Mouse (Mus musculus) kidney, postnatal 0 days (tissue): Measurements from ENCODE around the gene Dusp27. TPM values are rescaled to one million over a fixed set of nuclear protein-coding genes. Genes with fewer than 3 reads are reported as not detected.

Experiments
- ATAC-seq: fragments of 200-750 bp; cut with Nextera tagmentation; replicated peaks from 2 replicates; pipeline ENCODE4 v1.8.0; 2017; ENCODE audit warnings: low read depth, moderate number of reproducible peaks, moderate TSS enrichment, moderate library complexity; ENCODE audit not compliant: low FRiP score
- DNase-seq: peaks from one replicate; pipeline ENCODE4 v3.0.0-alpha.2; 2016; ENCODE audit warnings: low spot score
- H3K27ac ChIP-seq: fragments of 300-500 bp; sonication (generic); 2 replicates; pipeline ENCODE4 v1.5.1; 2014; ENCODE audit warnings: mild to moderate bottlenecking
- H3K27me3 ChIP-seq: fragments of 300-500 bp; sonication (generic); 2 replicates; pipeline ENCODE4 v1.6.1; 2014; ENCODE audit warnings: low read length, mixed read lengths; ENCODE audit not compliant: insufficient read depth
- H3K36me3 ChIP-seq: fragments of 300-500 bp; sonication (generic); 2 replicates; pipeline ENCODE4 v1.6.1; 2014; ENCODE audit warnings: low read length, mixed read lengths; ENCODE audit not compliant: insufficient read depth
- H3K4me1 ChIP-seq: fragments of 300-500 bp; sonication (generic); replicated peaks from 2 replicates; pipeline ENCODE4 v1.6.1; 2014; ENCODE audit warnings: antibody characterized with exemption, low read length, mixed read lengths; ENCODE audit not compliant: insufficient read depth
- H3K4me2 ChIP-seq: fragments of 300-500 bp; sonication (generic); 2 replicates; pipeline ENCODE4 v1.6.1; 2014; ENCODE audit warnings: mild to moderate bottlenecking, low read length, moderate library complexity, mixed read lengths
- H3K4me3 ChIP-seq: fragments of 300-500 bp; sonication (generic); replicated peaks from 2 replicates; pipeline ENCODE4 v1.5.1; 2014; ENCODE audit warnings: low read depth, low read length
- H3K9ac ChIP-seq: fragments of 300-500 bp; sonication (generic); 2 replicates; pipeline ENCODE4 v1.6.1; 2014; ENCODE audit warnings: low read depth, low read length
- H3K9me3 ChIP-seq: fragments of 300-500 bp; sonication (generic); replicated peaks from 2 replicates; pipeline ENCODE4 v1.6.1; 2016; ENCODE audit warnings: low read length, inconsistent platforms, mixed read lengths
- CTCF ChIP-seq: IDR thresholded peaks from 2 replicates; pipeline ENCODE4 v1.5.1; 2016; ENCODE audit warnings: antibody characterized with exemption, low read depth, mild to moderate bottlenecking, moderate library complexity
- WGBS: fragments of 180-500 bp; shearing (Covaris S2); extraction: QIAGEN DNeasy Blood & Tissue Kit; methylation state at CpG from one replicate; pipeline ENCODE4 v1.1.7; 2014; 5-methylcytosine and 5-hydroxymethylcytosine counted together
- polyA plus RNA-seq: library from polyadenylated mRNA; unstranded; fragments of >200 nt; fragmentation: Nextera tagmentation; extraction: Ambion mirVana; gene quantifications from 2 replicates; pipeline ENCODE4 v1.2.1, GENCODE M21; 2015

Gene Dusp27
- polyA plus RNA-seq, 1 experiment from 2014 or later, result 0.12 TPM

DNA sequence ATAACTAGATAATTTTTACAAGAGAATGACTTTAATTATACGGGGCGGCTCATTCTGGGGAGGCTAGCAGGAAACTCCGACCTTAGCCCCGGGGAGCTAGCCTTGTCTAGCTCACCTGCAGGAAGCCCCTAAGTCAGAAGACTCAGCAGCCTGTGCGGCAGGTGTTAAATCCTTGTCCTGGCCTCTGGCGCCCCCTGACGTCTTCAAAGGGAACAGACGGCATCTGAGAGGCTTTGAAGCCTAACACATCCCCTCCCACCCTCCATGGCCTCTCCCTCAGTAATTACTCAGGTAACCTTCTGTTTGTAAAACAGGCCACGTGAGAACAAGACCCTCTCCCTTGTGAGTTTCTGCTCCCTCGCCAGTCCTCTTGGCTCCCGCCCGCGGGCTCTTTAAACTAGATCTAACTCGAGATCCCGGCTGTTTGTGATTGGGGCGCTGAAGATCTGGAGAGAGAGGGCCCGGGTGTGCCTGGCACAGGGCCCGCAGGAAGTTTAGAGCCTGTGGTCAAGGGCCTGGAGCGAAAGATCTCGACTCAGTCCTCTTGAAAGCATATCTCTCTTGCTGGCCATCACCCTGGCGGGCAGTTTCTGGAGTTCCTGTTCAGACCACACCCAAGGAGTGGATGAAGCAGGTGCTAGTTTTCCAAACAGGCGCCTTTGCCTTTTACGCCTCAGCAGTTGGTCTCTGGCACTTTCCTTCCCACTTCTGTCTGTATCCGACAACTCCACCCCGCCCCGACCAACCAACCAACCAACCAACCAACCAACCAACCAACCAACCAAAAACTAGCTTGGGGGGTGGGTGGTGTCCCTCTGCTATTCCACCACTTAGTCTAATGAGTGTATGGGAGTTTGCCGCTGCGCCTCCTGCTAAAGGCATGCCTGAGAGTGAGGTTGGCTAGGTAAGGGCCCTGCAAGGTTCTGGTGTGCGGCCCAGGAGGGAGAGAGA lies 26.7 kb upstream of the Dusp27 start:
- peak; percentile 55 for ATAC-seq
- 12% methylated on average over 29 of the region's 29 CpGs for WGBS
- peak; percentile 87 for DNase-seq

DNA sequence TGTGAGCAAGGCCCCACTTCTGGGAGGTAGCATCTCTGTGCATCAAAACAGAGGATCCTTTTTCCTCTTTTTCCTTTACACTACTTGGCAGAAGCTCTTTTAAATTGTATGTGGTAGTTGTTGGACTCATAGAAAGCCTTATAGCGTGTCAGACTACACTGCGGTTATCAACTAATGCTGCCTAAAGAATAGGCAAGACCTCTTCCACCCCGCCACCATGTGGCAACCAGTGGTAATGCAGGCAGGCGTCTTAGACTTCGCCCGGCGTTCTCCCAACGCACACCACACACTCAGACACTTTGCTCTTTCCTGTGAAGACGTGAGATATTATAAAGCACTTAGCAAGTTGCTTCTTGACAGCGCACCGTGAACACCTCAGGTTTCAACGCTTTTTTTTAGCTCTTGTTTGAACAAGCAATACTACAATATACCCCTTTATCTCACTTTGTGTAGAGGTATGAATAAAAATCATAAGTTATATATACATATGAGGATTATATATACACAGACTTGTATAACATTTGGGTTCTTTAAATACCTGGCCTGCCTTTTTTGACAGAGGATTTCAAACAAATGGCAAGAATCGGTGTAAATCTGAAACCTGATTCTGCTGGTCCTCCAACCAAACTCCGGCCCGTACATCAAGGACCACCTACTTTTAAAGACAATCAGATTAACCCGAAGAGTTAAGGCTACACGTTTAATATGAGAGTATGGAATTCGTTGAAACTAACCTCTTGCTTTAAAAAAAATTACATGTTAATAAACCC lies 25.8 kb upstream of the Dusp27 start:
- no peaks in the 10 kb centered on the region for H3K27me3 ChIP-seq
- TF ChIP-seq CTCF, result peak; percentile 96
- no peaks in the 10 kb centered on the region for H3K9me3 ChIP-seq
- H3K4me2 ChIP-seq, result peak overlapping the region; percentile 45
- H3K4me1 ChIP-seq, result no peaks in the 10 kb centered on the region
- ATAC-seq (no peak; the same call in 1 of the 2 replicates), DNase-seq (peak; percentile 92)
- no peak overlapping the region for H3K9ac ChIP-seq
- H3K27ac ChIP-seq, result no peak overlapping the region
- no peaks in the 10 kb centered on the region for H3K36me3 ChIP-seq
- WGBS, result 10% methylated on average over 18 of the region's 18 CpGs
- no peak overlapping the region for H3K4me3 ChIP-seq

More for the DNA sequence above, 26.7 kb upstream of the Dusp27 start:
- H3K4me2 ChIP-seq, result peak overlapping the region; percentile 45
- no peaks in the 10 kb centered on the region for H3K36me3 ChIP-seq
- H3K27me3 ChIP-seq, result no peaks in the 10 kb centered on the region
- H3K4me3 ChIP-seq, result no peak overlapping the region
- no peaks in the 10 kb centered on the region for H3K9me3 ChIP-seq
- TF ChIP-seq CTCF, result peak; percentile 91
- H3K9ac ChIP-seq, result no peak overlapping the region
- no peaks in the 10 kb centered on the region for H3K4me1 ChIP-seq
- H3K27ac ChIP-seq, result no peak overlapping the region

DNA sequence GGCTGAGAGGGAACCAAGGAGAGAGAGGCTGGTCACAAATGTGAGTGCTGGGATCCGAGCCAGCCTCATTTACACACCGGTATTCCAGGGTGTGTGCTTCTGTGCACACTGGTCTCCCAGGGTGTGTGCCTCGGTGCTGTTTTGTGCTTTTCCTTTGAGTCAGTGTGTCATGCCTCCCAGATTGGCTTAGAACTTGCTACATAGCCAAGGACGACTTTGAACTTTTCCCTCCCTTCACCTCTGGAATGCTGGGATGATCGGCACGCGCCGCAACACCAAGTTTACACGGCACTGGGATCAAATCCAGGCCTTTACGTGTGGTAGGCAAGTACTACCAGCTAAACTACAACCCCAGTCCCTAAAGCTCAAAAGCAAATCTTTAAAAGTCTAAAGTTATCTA lies 24.3 kb upstream of the Dusp27 start:
- H3K27ac ChIP-seq, result no peak overlapping the region
- no peak overlapping the region for H3K4me2 ChIP-seq
- ATAC-seq, result no peak
- no peak overlapping the region for H3K9ac ChIP-seq
- no peaks in the 10 kb centered on the region for H3K36me3 ChIP-seq
- 88% methylated on average over 10 of the region's 10 CpGs for WGBS
- H3K9me3 ChIP-seq, result no peaks in the 10 kb centered on the region
- H3K4me1 ChIP-seq, result no peaks in the 10 kb centered on the region
- no peak for TF ChIP-seq CTCF
- H3K4me3 ChIP-seq, result no peak overlapping the region
- no peak for DNase-seq
- no peaks in the 10 kb centered on the region for H3K27me3 ChIP-seq

DNA sequence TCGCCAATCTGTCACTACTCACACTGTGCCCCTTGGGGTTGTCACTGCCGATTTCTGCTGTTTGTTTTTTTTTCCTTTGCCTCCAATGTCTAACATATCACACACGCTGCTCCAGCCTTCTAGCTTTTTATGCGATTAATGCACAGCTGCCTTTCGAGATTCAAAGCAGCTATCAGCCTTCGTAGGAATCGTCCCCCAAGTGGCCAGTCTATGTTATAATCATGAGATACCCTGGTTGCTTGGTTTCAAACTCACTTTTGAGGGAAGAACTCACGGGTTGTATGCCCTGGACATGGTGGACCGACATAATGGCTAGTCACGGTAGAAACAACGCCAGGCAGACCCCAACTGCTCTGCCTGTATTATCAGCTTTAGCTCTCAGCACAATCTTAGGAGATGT lies 23.6 kb upstream of the Dusp27 start:
- Histone ChIP-seq H3K27me3 (no peaks in the 10 kb centered on the region), H3K9me3 (no peaks in the 10 kb centered on the region), H3K4me3 (no peak overlapping the region), H3K9ac (no peak overlapping the region), H3K36me3 (no peaks in the 10 kb centered on the region), H3K4me2 (no peak overlapping the region), H3K4me1 (no peaks in the 10 kb centered on the region), H3K27ac (no peak overlapping the region)
- no peak for ATAC-seq
- 53% methylated on average over 11 of the region's 11 CpGs for WGBS
- TF ChIP-seq CTCF, result peak; percentile 45; the same call in 1 of the 2 replicates
- DNase-seq, result peak; percentile 49

DNA sequence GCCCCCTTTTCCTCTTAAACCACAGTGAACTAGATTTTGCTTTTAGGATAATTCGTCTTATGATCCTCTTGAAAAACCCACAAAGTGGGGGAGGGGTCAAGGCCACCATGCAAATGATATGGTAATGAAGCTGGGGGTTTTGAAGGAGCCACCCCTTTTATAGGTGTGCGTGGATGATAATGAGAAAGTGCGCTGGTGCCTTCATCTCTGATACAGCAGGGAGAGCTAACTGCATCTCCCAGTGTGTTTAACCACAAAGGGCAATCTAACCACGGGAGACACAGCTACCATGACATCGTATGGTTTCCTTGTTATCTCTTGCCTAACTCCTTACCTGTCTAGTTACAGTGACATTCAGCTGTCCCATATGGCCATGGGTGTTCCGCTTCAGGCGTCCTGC lies 22.3 kb upstream of the Dusp27 start:
- Histone ChIP-seq H3K4me1 (no peaks in the 10 kb centered on the region), H3K9me3 (no peaks in the 10 kb centered on the region), H3K4me2 (no peak overlapping the region), H3K27me3 (no peaks in the 10 kb centered on the region), H3K27ac (no peak overlapping the region), H3K4me3 (no peak overlapping the region), H3K9ac (no peak overlapping the region), H3K36me3 (no peaks in the 10 kb centered on the region)
- 86% methylated on average over 7 of the region's 7 CpGs for WGBS
- ATAC-seq, result no peak
- TF ChIP-seq CTCF, result no peak
- no peak for DNase-seq

DNA sequence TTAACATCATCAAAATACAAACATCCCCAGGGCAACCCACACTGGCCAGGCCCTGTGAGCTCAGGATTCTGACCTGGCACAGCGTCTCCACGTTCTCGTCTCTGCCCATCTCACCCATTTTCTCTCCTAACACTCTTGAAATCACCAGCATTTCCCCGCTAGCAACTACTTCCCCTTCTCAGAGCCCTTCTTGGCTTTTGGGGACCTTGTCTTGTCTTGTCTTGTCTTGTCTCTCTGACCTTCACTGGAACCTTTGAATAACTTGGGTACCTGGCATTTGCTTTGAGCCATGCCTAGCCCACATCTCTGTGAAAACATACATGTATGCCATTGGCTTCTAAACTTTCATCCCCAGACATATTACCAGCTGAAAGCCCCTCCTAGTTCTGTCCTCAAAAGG lies 21.7 kb upstream of the Dusp27 start:
- no peak overlapping the region for H3K9ac ChIP-seq
- H3K4me2 ChIP-seq, result no peak overlapping the region
- H3K4me1 ChIP-seq, result no peaks in the 10 kb centered on the region
- ATAC-seq, result no peak
- no peak overlapping the region for H3K27ac ChIP-seq
- no peaks in the 10 kb centered on the region for H3K9me3 ChIP-seq
- no peaks in the 10 kb centered on the region for H3K27me3 ChIP-seq
- no peak for TF ChIP-seq CTCF
- DNase-seq, result no peak
- no peak overlapping the region for H3K4me3 ChIP-seq
- H3K36me3 ChIP-seq, result no peaks in the 10 kb centered on the region
- WGBS, result 76% methylated on average over 4 of the region's 4 CpGs
